Mouse (Mus musculus) hindbrain, postnatal 0 days (tissue): Measurements from ENCODE around the gene Phrf1. TPM values are rescaled to one million over a fixed set of nuclear protein-coding genes. Genes with fewer than 3 reads are reported as not detected.
A peak's percentile ranks its signal among the peaks of the same experiment; 100 is the strongest.

Source experiments
- ATAC-seq: fragments of 200-750 bp; cut with Nextera tagmentation; 2 replicates; pipeline ENCODE4 v1.8.0; 2017; ENCODE audit warnings: mild to moderate bottlenecking, moderate TSS enrichment, moderate library complexity
- DNase-seq: peaks from one replicate; pipeline ENCODE4 v3.0.0-alpha.2; 2015; ENCODE audit warnings: low spot score
- H3K27ac ChIP-seq: fragments of 300-500 bp; sonication (generic); 2 replicates; pipeline ENCODE4 v1.5.1; 2014; ENCODE audit warnings: mild to moderate bottlenecking
- H3K27me3 ChIP-seq: fragments of 300-500 bp; sonication (generic); 2 replicates; pipeline ENCODE4 v1.6.1; 2014; ENCODE audit warnings: low read length, mixed read lengths; ENCODE audit not compliant: insufficient read depth
- H3K36me3 ChIP-seq: fragments of 300-500 bp; sonication (generic); 2 replicates; pipeline ENCODE4 v1.6.1; 2014; ENCODE audit warnings: low read length, mixed read lengths; ENCODE audit not compliant: insufficient read depth
- H3K4me1 ChIP-seq: fragments of 300-500 bp; sonication (generic); 2 replicates; pipeline ENCODE4 v1.6.1; 2014; ENCODE audit warnings: antibody characterized with exemption, low read length, mixed read lengths; ENCODE audit not compliant: insufficient read depth
- H3K4me2 ChIP-seq: fragments of 300-500 bp; sonication (generic); 2 replicates; pipeline ENCODE4 v1.6.1; 2014; ENCODE audit warnings: low read depth, mild to moderate bottlenecking, low read length, moderate library complexity, mixed read lengths
- H3K4me3 ChIP-seq: fragments of 300-500 bp; sonication (generic); 2 replicates; pipeline ENCODE4 v1.5.1; 2014; ENCODE audit warnings: low read length
- H3K9ac ChIP-seq: fragments of 300-500 bp; sonication (generic); replicated peaks from 2 replicates; pipeline ENCODE4 v1.6.1; 2014; ENCODE audit warnings: mild to moderate bottlenecking, low read length, moderate library complexity, mixed read lengths
- H3K9me3 ChIP-seq: fragments of 300-500 bp; sonication (generic); 2 replicates; pipeline ENCODE4 v1.6.1; 2016; ENCODE audit warnings: low read length, mixed read lengths
- CTCF ChIP-seq: IDR thresholded peaks from 2 replicates; pipeline ENCODE4 v1.5.1; 2016; ENCODE audit warnings: antibody characterized with exemption, control low read depth, low read depth
- WGBS: fragments of 180-500 bp; shearing (Covaris S2); extraction: QIAGEN DNeasy Blood & Tissue Kit; methylation state at CpG from one replicate; pipeline ENCODE4 v1.1.7; 2014; 5-methylcytosine and 5-hydroxymethylcytosine counted together
- polyA plus RNA-seq: library from polyadenylated mRNA; unstranded; fragments of >200 nt; fragmentation: Nextera tagmentation; extraction: Ambion mirVana; gene quantifications from 2 replicates; pipeline ENCODE4 v1.2.1, GENCODE M21; 2015
- total RNA-seq: library from RNA; depleted of rRNA; stranded (reverse); fragments of >200 nt; gene quantifications from 2 replicates; pipeline ENCODE4 v1.2.3, GENCODE M21; 2014; rRNA removed

Phrf1 gene
- total RNA-seq (52.2 and 56.4 TPM in 2 replicates), polyA plus RNA-seq (35.6 and 38.0 TPM in 2 replicates)

DNA sequence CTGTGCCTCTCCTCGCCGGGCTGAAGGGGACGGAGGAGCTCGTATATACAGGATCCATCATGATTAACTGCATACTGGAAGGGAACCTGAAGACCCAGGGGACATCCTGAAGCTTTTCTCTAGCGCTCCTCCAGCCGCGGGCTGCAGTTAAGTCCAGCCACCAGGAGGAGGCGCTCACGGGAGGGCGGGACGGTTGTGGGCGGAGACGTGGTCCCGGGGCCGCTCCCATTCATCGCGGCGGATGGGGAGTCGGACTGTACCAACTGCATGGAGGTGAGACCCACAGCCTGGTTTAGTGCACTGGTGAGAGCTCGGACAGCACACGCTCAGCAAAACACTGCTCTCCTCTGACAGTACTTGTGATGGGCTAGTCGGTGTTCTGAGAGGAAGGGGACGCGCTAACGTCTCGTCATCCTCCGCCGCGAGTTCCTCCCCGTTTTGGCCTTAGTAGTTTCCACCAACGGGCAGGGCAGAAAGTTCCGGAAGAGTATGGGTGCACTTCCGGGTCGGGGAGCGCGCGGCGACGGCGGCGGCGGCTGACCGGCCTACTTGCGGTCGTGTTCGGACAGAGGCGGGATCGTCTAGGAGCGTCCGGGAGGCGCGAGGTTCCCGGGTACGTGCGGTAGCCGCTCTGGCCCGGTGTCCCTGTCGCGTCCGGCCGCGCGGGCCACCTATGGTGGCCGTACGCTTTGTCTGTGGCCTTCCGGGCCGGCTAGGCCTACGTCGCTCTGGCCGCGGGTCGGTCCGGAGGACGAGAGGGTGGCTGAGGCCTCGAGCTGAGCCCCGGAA, at the start of gene Phrf1:
Gene Phrf1 (plus strand): TSS at position 506 of the 789 bp plus-strand sequence.
- ATAC-seq (peak; percentile 95), DNase-seq (peak; percentile 94)
- Histone ChIP-seq H3K4me3 (peak within 1 kb of the TSS; percentile 94), H3K27me3 (no peaks in the 10 kb centered on the region), H3K27ac (peak within 1 kb of the TSS; percentile 97), H3K36me3 (peaks cover 20% of the 10 kb centered on the region), H3K4me1 (peaks cover 9% of the 10 kb centered on the region), H3K9ac (peak within 1 kb of the TSS; percentile 91), H3K4me2 (peak within 1 kb of the TSS; percentile 67), H3K9me3 (no peaks in the 10 kb centered on the region)
- WGBS: under 1% methylated on average over 71 of the region's 76 CpGs
- TF ChIP-seq CTCF: peak; percentile 99

DNA sequence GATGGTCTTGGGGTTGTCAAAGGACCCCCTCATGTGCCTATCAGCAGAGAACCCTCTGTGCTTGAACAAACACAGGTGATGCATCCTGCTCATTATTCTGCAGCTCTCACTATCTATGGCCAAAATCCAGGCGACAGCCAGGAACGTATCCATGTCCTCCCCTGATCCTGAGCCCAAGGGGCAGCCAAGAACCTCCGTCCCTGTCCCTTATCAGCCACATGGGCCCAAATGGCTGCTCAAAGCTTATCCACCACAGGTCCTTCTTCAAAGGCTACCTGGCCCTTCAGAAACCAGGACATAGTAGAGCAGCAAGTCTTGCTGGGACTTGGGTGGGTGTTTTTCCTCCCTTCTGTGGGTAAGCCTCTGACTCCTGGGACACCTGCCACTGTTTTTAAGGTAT, 40.4 kb upstream of the Phrf1 start:
- Histone ChIP-seq H3K4me2 (no peak overlapping the region), H3K4me1 (peaks cover 10% of the 10 kb centered on the region), H3K9me3 (no peaks in the 10 kb centered on the region), H3K27me3 (no peaks in the 10 kb centered on the region), H3K27ac (no peak overlapping the region), H3K4me3 (no peak overlapping the region), H3K9ac (no peak overlapping the region), H3K36me3 (peaks cover 17% of the 10 kb centered on the region)
- no peak for TF ChIP-seq CTCF
- 89% methylated on average over 3 of the region's 3 CpGs for WGBS
- ATAC-seq (no peak), DNase-seq (no peak)

DNA sequence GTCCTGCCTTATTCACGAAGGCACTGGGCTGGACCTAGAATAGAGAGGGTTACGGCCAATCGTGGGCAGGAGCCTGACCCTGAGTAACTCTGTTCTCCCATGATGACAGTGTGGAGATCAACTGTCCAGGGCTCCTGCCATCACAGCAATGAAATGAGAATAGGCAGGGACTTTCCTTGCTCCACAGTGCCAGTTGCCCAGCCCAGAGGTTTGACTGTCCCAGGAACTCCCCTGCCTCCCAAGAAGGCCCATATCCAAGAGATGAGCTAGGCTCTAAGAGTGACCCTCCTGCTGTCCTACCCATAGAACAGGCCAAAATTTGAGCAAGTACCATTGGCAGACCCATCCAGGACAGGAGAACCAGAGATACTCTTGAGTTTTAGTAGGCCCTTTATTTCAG, 39.9 kb upstream of the Phrf1 start:
- 89% methylated on average over 3 of the region's 3 CpGs for WGBS
- H3K27me3 ChIP-seq: no peaks in the 10 kb centered on the region
- no peak overlapping the region for H3K27ac ChIP-seq
- H3K9ac ChIP-seq: no peak overlapping the region
- peaks cover 17% of the 10 kb centered on the region for H3K36me3 ChIP-seq
- ATAC-seq (no peak), DNase-seq (no peak)
- H3K4me3 ChIP-seq: no peak overlapping the region
- no peaks in the 10 kb centered on the region for H3K9me3 ChIP-seq
- H3K4me1 ChIP-seq: peaks cover 10% of the 10 kb centered on the region
- TF ChIP-seq CTCF: no peak
- no peak overlapping the region for H3K4me2 ChIP-seq

GRCm38 (mm10) chr7:141190220-141190619, 38.4 kb upstream of the Phrf1 start:
- no peaks in the 10 kb centered on the region for H3K27me3 ChIP-seq
- H3K9me3 ChIP-seq: no peaks in the 10 kb centered on the region
- TF ChIP-seq CTCF: no peak
- no peak overlapping the region for H3K9ac ChIP-seq
- H3K36me3 ChIP-seq: peaks cover 17% of the 10 kb centered on the region
- H3K4me2 ChIP-seq: no peak overlapping the region
- 92% methylated on average over 3 of the region's 3 CpGs for WGBS
- H3K4me3 ChIP-seq: no peak overlapping the region
- no peak overlapping the region for H3K27ac ChIP-seq
- no peak for DNase-seq
- no peak for ATAC-seq
- peaks cover 10% of the 10 kb centered on the region for H3K4me1 ChIP-seq

DNA sequence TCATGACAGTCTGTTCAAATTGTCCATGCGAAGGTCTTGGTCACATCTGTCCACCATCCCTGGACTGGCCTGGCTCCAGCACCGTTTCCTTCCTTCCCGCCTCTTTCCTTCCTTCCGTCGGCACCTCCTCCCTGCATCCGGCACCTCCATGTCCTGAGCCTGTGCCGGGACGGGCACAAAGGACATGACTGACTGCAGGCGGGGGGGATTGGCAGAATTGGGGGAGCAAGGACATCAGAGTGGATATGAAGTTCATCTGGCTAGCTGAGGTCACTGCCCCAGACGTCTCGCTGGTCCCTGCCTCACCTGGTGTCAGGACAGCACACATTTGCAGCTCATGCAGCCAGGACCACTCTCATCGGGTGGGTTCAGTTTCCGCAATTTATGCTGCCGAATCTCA, 37.5 kb upstream of the Phrf1 start:
- Histone ChIP-seq H3K9ac (no peak overlapping the region), H3K4me1 (peaks cover 10% of the 10 kb centered on the region), H3K27ac (no peak overlapping the region), H3K9me3 (no peaks in the 10 kb centered on the region), H3K36me3 (peaks cover 17% of the 10 kb centered on the region), H3K4me3 (no peak overlapping the region), H3K4me2 (no peak overlapping the region), H3K27me3 (no peaks in the 10 kb centered on the region)
- no peak for TF ChIP-seq CTCF
- ATAC-seq (no peak), DNase-seq (no peak)
- WGBS: 91% methylated on average over 14 of the region's 14 CpGs

- peak overlapping the region; percentile 90 for H3K4me2 ChIP-seq
- TF ChIP-seq CTCF: no peak
- DNase-seq (no peak), ATAC-seq (no peak)
- peaks cover 10% of the 10 kb centered on the region for H3K4me1 ChIP-seq
- no peaks in the 10 kb centered on the region for H3K27me3 ChIP-seq
- WGBS: 93% methylated on average over 24 of the region's 24 CpGs
- H3K27ac ChIP-seq: no peak overlapping the region
- H3K36me3 ChIP-seq: peaks cover 17% of the 10 kb centered on the region
- H3K4me3 ChIP-seq: peak overlapping the region; percentile 73
- H3K9me3 ChIP-seq: no peaks in the 10 kb centered on the region
- no peak overlapping the region; the same call in 1 of the 2 replicates for H3K9ac ChIP-seq
These were observed 36.5 kb upstream of the Phrf1 start for GRCm38 (mm10) chr7:141191796-141192685.
